Mouse (Mus musculus): Measurements from ENCODE around the gene Tor1aip2.

DNA sequence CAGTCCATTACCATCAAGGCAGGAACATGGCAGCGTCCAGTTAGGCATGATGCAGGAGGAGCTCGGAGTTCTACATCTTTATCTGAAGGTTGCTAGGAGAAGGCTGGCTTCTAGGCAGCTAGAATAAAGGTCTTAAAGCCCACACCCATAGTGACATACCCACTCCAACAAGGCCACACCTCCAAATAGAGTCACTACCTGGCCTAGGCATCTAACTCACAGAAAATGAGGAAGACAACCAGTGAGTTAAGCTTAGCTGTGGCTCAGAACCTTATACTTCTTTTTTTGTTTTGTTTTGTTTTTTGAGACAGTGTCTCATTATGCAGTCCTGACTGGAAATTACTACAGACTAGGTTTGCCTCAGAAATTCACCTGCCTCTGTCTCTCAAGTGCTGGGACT is 47.6 kb upstream of the Tor1aip2 start:
- TF ChIP-seq GATA1 (IDR thresholded peaks at IDR 0.05; ENCODE audit: borderline replicate concordance, low read length) (no peak), FLI1 (IDR thresholded peaks at IDR 0.05; ENCODE audit: low read length) (no peak)
